Mouse (Mus musculus) heart, postnatal 0 days (tissue): ENCODE results near the gene Snx29. TPM values are rescaled to one million over a fixed set of nuclear protein-coding genes. Genes with fewer than 3 reads are reported as not detected.
"Not testable (repeated sequence)": the region's sequence is repeated elsewhere in the genome, so short reads cannot be mapped to it uniquely, and the experiment has no call there.

Experiments used
- ATAC-seq: fragments of 200-750 bp; cut with Nextera tagmentation; 2 replicates; pipeline ENCODE4 v1.8.0; 2017; ENCODE audit warnings: low read depth, moderate number of reproducible peaks, moderate library complexity; ENCODE audit not compliant: insufficient read depth
- DNase-seq: peaks from one replicate; pipeline ENCODE4 v3.0.0-alpha.2; 2016; ENCODE audit warnings: low spot score
- H3K27ac ChIP-seq: fragments of 300-500 bp; sonication (generic); 2 replicates; pipeline ENCODE4 v1.5.1; 2014; ENCODE audit warnings: low read depth, mild to moderate bottlenecking
- H3K27me3 ChIP-seq: fragments of 300-500 bp; sonication (generic); 2 replicates; pipeline ENCODE4 v1.6.1; 2014; ENCODE audit warnings: low read length, mixed read lengths; ENCODE audit not compliant: control insufficient read depth, insufficient read depth
- H3K36me3 ChIP-seq: fragments of 300-500 bp; sonication (generic); replicated peaks from 2 replicates; pipeline ENCODE4 v1.6.1; 2014; ENCODE audit warnings: low read length, mixed read lengths; ENCODE audit not compliant: control insufficient read depth, insufficient read depth
- H3K4me1 ChIP-seq: fragments of 300-500 bp; sonication (generic); 2 replicates; pipeline ENCODE4 v1.6.1; 2014; ENCODE audit warnings: antibody characterized with exemption; ENCODE audit not compliant: control insufficient read depth, insufficient read depth
- H3K4me2 ChIP-seq: fragments of 300-500 bp; sonication (generic); 2 replicates; pipeline ENCODE4 v1.6.1; 2014; ENCODE audit warnings: low read depth, mild to moderate bottlenecking, low read length, moderate library complexity
- H3K4me3 ChIP-seq: fragments of 300-500 bp; sonication (generic); 2 replicates; pipeline ENCODE4 v1.5.1; 2014; ENCODE audit warnings: low read depth, low read length
- H3K9ac ChIP-seq: fragments of 300-500 bp; sonication (generic); replicated peaks from 2 replicates; pipeline ENCODE4 v1.6.1; 2014; ENCODE audit warnings: low read depth, low read length, mixed read lengths
- H3K9me3 ChIP-seq: fragments of 300-500 bp; sonication (generic); replicated peaks from 2 replicates; pipeline ENCODE4 v1.6.1; 2016; ENCODE audit warnings: low read length; ENCODE audit not compliant: control insufficient read depth
- CTCF ChIP-seq: IDR thresholded peaks from 2 replicates; pipeline ENCODE4 v1.5.1; 2016; ENCODE audit warnings: antibody characterized with exemption, control low read depth, low read depth
- EP300 ChIP-seq: IDR thresholded peaks from 2 replicates; pipeline ENCODE4 v1.6.1; 2016; ENCODE audit warnings: antibody characterized with exemption, low read depth
- WGBS: fragments of 180-500 bp; shearing (Covaris S2); extraction: QIAGEN DNeasy Blood & Tissue Kit; methylation state at CpG from one replicate; pipeline ENCODE4 v1.1.7; 2014; 5-methylcytosine and 5-hydroxymethylcytosine counted together
- polyA plus RNA-seq: library from polyadenylated mRNA; unstranded; fragments of >200 nt; fragmentation: Nextera tagmentation; extraction: Ambion mirVana; gene quantifications from 2 replicates; pipeline ENCODE4 v1.2.1, GENCODE M21; 2015
- total RNA-seq: library from RNA; depleted of rRNA; stranded (reverse); fragments of >200 nt; gene quantifications from 2 replicates; pipeline ENCODE4 v1.2.3, GENCODE M21; 2014; ENCODE audit warnings: low replicate concordance

Gene Snx29
- total and polyA plus RNA-seq, 2 experiments from 2014 or later: 3.1 to 3.9 TPM

GRCm38 (mm10) chr16:11569127-11569526, 246.4 kb downstream of the Snx29 start:
- Histone ChIP-seq H3K4me1 (no peaks in the 10 kb centered on the region), H3K27me3 (no peaks in the 10 kb centered on the region), H3K9me3 (no peaks in the 10 kb centered on the region), H3K36me3 (no peaks in the 10 kb centered on the region), H3K4me3 (no peak overlapping the region), H3K9ac (no peak overlapping the region), H3K27ac (no peak overlapping the region), H3K4me2 (no peak overlapping the region)
- ATAC-seq: no peak
- TF ChIP-seq CTCF (no peak), EP300 (no peak)
- DNase-seq: no peak
- 73% methylated on average over 6 of the region's 6 CpGs for WGBS

- H3K9ac ChIP-seq: no peak overlapping the region
- no peak overlapping the region for H3K4me3 ChIP-seq
- H3K27ac ChIP-seq: no peak overlapping the region
- no peak overlapping the region for H3K4me2 ChIP-seq
- H3K27me3 ChIP-seq: no peaks in the 10 kb centered on the region
- TF ChIP-seq EP300: no peak
- TF ChIP-seq CTCF: no peak
- H3K4me1 ChIP-seq: no peaks in the 10 kb centered on the region
- 77% methylated on average over 2 of the region's 2 CpGs for WGBS
- H3K9me3 ChIP-seq: no peaks in the 10 kb centered on the region
- ATAC-seq (no peak), DNase-seq (no peak)
- H3K36me3 ChIP-seq: no peaks in the 10 kb centered on the region
Measured at GRCm38 (mm10) chr16:11570072-11570471, 247.4 kb downstream of the Snx29 start.

DNA sequence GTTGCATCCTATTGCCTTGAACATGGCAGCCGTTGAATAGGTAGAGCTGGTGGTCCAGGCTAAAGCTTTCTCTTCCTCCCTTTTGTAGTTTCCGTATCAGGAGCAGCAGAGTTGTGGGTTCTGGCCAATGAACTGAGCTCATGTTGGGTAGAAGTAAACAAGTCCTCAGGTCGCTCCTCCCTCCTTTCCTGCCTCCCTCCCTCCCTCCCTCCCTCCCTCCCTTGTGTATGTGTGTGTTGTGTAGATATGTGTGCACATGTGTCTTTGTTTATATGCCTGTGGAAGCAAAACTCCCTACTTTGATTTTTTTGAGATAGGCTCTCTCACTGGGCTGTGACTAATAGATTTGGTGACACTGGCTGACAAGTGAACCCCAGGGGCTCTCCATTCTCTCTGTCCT, 251.8 kb downstream of the Snx29 start:
- WGBS: 74% methylated on average over 3 of the region's 3 CpGs
- Histone ChIP-seq H3K27me3 (no peaks in the 10 kb centered on the region), H3K9me3 (no peaks in the 10 kb centered on the region), H3K27ac (no peak overlapping the region), H3K4me1 (0 out of 2 replicates have a peak, but pooled peaks cover 5% of the 10 kb centered on the region), H3K4me2 (no peak overlapping the region), H3K9ac (no peak overlapping the region), H3K36me3 (no peaks in the 10 kb centered on the region), H3K4me3 (no peak overlapping the region)
- TF ChIP-seq EP300 (no peak), CTCF (no peak)
- DNase-seq: no peak
- no peak for ATAC-seq

GRCm38 (mm10) chr16:11575733-11576132, 253.0 kb downstream of the Snx29 start:
- WGBS: 49% methylated on average over 3 of the region's 3 CpGs
- not testable (repeated sequence) for DNase-seq, H3K9me3 ChIP-seq, ATAC-seq, H3K9ac ChIP-seq, H3K27me3 ChIP-seq, H3K27ac ChIP-seq, H3K36me3 ChIP-seq, H3K4me3 ChIP-seq, H3K4me2 ChIP-seq
- H3K4me1 ChIP-seq: peaks cover 16% of the 10 kb centered on the region

DNA sequence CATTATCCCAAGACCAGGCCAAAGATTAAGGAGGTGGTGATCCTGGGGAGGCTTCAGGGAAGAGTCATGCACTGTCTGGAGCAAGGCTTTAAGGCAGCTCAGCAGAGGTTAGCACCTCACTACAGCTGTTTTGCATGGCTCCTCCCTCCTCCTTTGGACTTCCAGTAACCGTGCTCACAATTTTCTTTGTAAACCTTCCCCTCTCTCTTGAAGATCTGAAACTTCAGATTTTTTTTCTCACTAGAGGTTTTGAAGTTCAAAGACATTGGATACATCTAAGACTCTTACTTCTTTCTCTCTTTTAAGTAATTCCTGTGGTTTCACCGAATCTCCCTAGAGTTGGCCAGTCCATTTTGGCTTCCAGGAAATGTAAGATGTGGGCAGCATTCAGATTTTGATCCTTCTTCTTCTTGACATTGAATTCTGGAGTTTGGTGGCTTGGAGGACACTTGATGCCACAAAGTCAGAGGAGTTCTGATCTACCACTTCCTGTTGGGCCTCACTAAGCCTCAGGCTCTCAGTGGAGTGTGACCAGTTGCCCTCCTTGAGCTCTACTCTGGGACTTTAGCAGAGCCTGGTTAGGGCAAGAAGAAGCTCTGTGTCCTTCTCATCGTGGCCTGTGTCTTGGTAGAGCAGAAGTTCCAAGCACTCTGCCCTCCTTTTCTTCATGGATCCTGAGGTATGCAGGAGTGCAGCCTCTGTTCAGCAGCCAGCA, 255.0 kb downstream of the Snx29 start:
- Histone ChIP-seq H3K27ac (no peak overlapping the region), H3K4me2 (no peak overlapping the region), H3K27me3 (no peaks in the 10 kb centered on the region), H3K4me1 (peaks cover 23% of the 10 kb centered on the region), H3K4me3 (no peak overlapping the region), H3K36me3 (no peaks in the 10 kb centered on the region), H3K9ac (no peak overlapping the region), H3K9me3 (no peaks in the 10 kb centered on the region)
- DNase-seq (no peak), ATAC-seq (no peak)
- no peak for TF ChIP-seq EP300
- TF ChIP-seq CTCF: no peak
- WGBS: 74% methylated on average over 3 of the region's 3 CpGs

- Histone ChIP-seq H3K27me3 (no peaks in the 10 kb centered on the region), H3K4me1 (peaks cover 23% of the 10 kb centered on the region), H3K27ac (peak overlapping the region; percentile 76), H3K36me3 (no peaks in the 10 kb centered on the region), H3K4me3 (no peak overlapping the region), H3K9me3 (no peaks in the 10 kb centered on the region), H3K9ac (no peak overlapping the region), H3K4me2 (no peak overlapping the region)
- 15% methylated on average over 4 of the region's 4 CpGs for WGBS
- peak; percentile 84 for TF ChIP-seq CTCF
- no peak for TF ChIP-seq EP300
- ATAC-seq (peak; percentile 83), DNase-seq (peak; percentile 59)
Measured at GRCm38 (mm10) chr16:11579676-11580098, 257.0 kb downstream of the Snx29 start.
